Mouse (Mus musculus) midbrain, embryonic 16.5 days (tissue): Measurements from ENCODE around the gene Mrpl21. TPM values are rescaled to one million over a fixed set of nuclear protein-coding genes. Genes with fewer than 3 reads are reported as not detected.

Experiments
- ATAC-seq: fragments of 200-750 bp; cut with Nextera tagmentation; 2 replicates; pipeline ENCODE4 v1.8.0; 2017; ENCODE audit warnings: moderate TSS enrichment
- H3K27ac ChIP-seq: fragments of 300-500 bp; sonication (generic); 2 replicates; pipeline ENCODE4 v1.5.1; 2014; ENCODE audit warnings: mild to moderate bottlenecking, low read length, mixed read lengths
- H3K27me3 ChIP-seq: fragments of 300-500 bp; sonication (generic); 2 replicates; pipeline ENCODE4 v1.6.1; 2014; ENCODE audit warnings: low read depth, low read length, mixed read lengths; ENCODE audit not compliant: control insufficient read depth, insufficient read depth
- H3K36me3 ChIP-seq: fragments of 300-500 bp; sonication (generic); 2 replicates; pipeline ENCODE4 v1.6.1; 2014; ENCODE audit warnings: mild to moderate bottlenecking, low read length, moderate library complexity, mixed read lengths; ENCODE audit not compliant: control insufficient read depth, insufficient read depth
- H3K4me1 ChIP-seq: fragments of 300-500 bp; sonication (generic); 2 replicates; pipeline ENCODE4 v1.6.1; 2014; ENCODE audit warnings: mild to moderate bottlenecking, low read length, mixed read lengths; ENCODE audit not compliant: control insufficient read depth, insufficient read depth
- H3K4me2 ChIP-seq: fragments of 300-500 bp; sonication (generic); 2 replicates; pipeline ENCODE4 v1.6.1; 2014; ENCODE audit warnings: mild to moderate bottlenecking, low read length, mixed read lengths
- H3K4me3 ChIP-seq: fragments of 300-500 bp; sonication (generic); 2 replicates; pipeline ENCODE4 v1.5.1; 2014; ENCODE audit warnings: low read depth, mild to moderate bottlenecking, low read length, moderate library complexity, mixed read lengths
- H3K9ac ChIP-seq: fragments of 300-500 bp; sonication (generic); 2 replicates; pipeline ENCODE4 v1.6.1; 2014; ENCODE audit warnings: low read depth, low read length, mixed read lengths
- H3K9me3 ChIP-seq: fragments of 300-500 bp; sonication (generic); replicated peaks from 2 replicates; pipeline ENCODE4 v1.6.1; 2014; ENCODE audit warnings: mild to moderate bottlenecking, low read length, mixed read lengths; ENCODE audit not compliant: control insufficient read depth, poor library complexity, severe bottlenecking
- WGBS: fragments of 180-500 bp; shearing (Covaris S2); extraction: QIAGEN DNeasy Blood & Tissue Kit; methylation state at CpG from one replicate; pipeline ENCODE4 v1.1.7; 2014; 5-methylcytosine and 5-hydroxymethylcytosine counted together
- polyA plus RNA-seq: library from polyadenylated mRNA; unstranded; fragments of >200 nt; fragmentation: Nextera tagmentation; extraction: Ambion mirVana; gene quantifications from 2 replicates; pipeline ENCODE4 v1.2.1, GENCODE M21; 2015

The Mrpl21 gene
- polyA plus RNA-seq, 1 experiment from 2014 or later = 93.9 TPM

- Histone ChIP-seq H3K4me3 (no peak overlapping the region), H3K4me1 (no peaks in the 10 kb centered on the region), H3K36me3 (peaks cover 47% of the 10 kb centered on the region), H3K27ac (no peak overlapping the region), H3K9me3 (no peaks in the 10 kb centered on the region), H3K4me2 (no peak overlapping the region), H3K9ac (no peak overlapping the region), H3K27me3 (no peaks in the 10 kb centered on the region)
- 96% methylated on average over 4 of the region's 4 CpGs for WGBS
- ATAC-seq = no peak
Measured at GRCm38 (mm10) chr19:3267340-3267739, 15.4 kb upstream of the Mrpl21 start.

GRCm38 (mm10) chr19:3268218-3268980 lies 14.3 kb upstream of the Mrpl21 start:
- WGBS = 93% methylated on average over 17 of the region's 17 CpGs
- Histone ChIP-seq H3K9me3 (no peaks in the 10 kb centered on the region), H3K27me3 (no peaks in the 10 kb centered on the region), H3K36me3 (peaks cover 49% of the 10 kb centered on the region), H3K27ac (no peak overlapping the region), H3K4me3 (no peak overlapping the region), H3K4me1 (no peaks in the 10 kb centered on the region), H3K9ac (no peak overlapping the region), H3K4me2 (no peak overlapping the region)
- no peak for ATAC-seq

- ATAC-seq = no peak
- 94% methylated on average over 9 of the region's 9 CpGs for WGBS
Measured at GRCm38 (mm10) chr19:3269279-3269678, 13.4 kb upstream of the Mrpl21 start.

GRCm38 (mm10) chr19:3269803-3270202 lies 12.9 kb upstream of the Mrpl21 start:
- Histone ChIP-seq H3K4me1 (no peaks in the 10 kb centered on the region), H3K36me3 (peaks cover 48% of the 10 kb centered on the region), H3K27ac (no peak overlapping the region), H3K9ac (no peak overlapping the region), H3K9me3 (no peaks in the 10 kb centered on the region), H3K27me3 (no peaks in the 10 kb centered on the region), H3K4me2 (no peak overlapping the region), H3K4me3 (no peak overlapping the region)
- WGBS = 97% methylated on average over 6 of the region's 6 CpGs
- no peak for ATAC-seq

More at GRCm38 (mm10) chr19:3269279-3269678, 13.4 kb upstream of the Mrpl21 start:
- H3K27me3 ChIP-seq = no peaks in the 10 kb centered on the region
- H3K4me2 ChIP-seq = no peak overlapping the region
- no peak overlapping the region for H3K4me3 ChIP-seq
- H3K36me3 ChIP-seq = peaks cover 49% of the 10 kb centered on the region
- no peaks in the 10 kb centered on the region for H3K9me3 ChIP-seq
- H3K27ac ChIP-seq = no peak overlapping the region
- no peak overlapping the region for H3K9ac ChIP-seq
- no peaks in the 10 kb centered on the region for H3K4me1 ChIP-seq

- no peaks in the 10 kb centered on the region for H3K9me3 ChIP-seq
- H3K4me3 ChIP-seq = no peak overlapping the region
- no peak for ATAC-seq
- no peak overlapping the region for H3K27ac ChIP-seq
- H3K27me3 ChIP-seq = no peaks in the 10 kb centered on the region
- WGBS = 95% methylated on average over 6 of the region's 6 CpGs
- H3K4me1 ChIP-seq = no peaks in the 10 kb centered on the region
- H3K9ac ChIP-seq = no peak overlapping the region
- peaks cover 34% of the 10 kb centered on the region for H3K36me3 ChIP-seq
- H3K4me2 ChIP-seq = no peak overlapping the region
Measured at GRCm38 (mm10) chr19:3271366-3271765, 11.3 kb upstream of the Mrpl21 start.

- H3K9ac ChIP-seq = no peak overlapping the region
- H3K36me3 ChIP-seq = peaks cover 32% of the 10 kb centered on the region
- no peaks in the 10 kb centered on the region for H3K4me1 ChIP-seq
- no peak overlapping the region for H3K4me3 ChIP-seq
- 94% methylated on average over 9 of the region's 9 CpGs for WGBS
- H3K9me3 ChIP-seq = no peaks in the 10 kb centered on the region
- no peaks in the 10 kb centered on the region for H3K27me3 ChIP-seq
- H3K27ac ChIP-seq = no peak overlapping the region
- no peak overlapping the region for H3K4me2 ChIP-seq
- ATAC-seq = no peak
Measured at GRCm38 (mm10) chr19:3273331-3273730, 9.4 kb upstream of the Mrpl21 start.

- Histone ChIP-seq H3K9ac (no peak overlapping the region), H3K36me3 (peaks cover 34% of the 10 kb centered on the region), H3K9me3 (no peaks in the 10 kb centered on the region), H3K27me3 (no peaks in the 10 kb centered on the region), H3K27ac (no peak overlapping the region), H3K4me1 (peaks cover 3% of the 10 kb centered on the region), H3K4me3 (no peak overlapping the region), H3K4me2 (no peak overlapping the region)
- no peak for ATAC-seq
- WGBS = 94% methylated on average over 3 of the region's 3 CpGs
Measured at GRCm38 (mm10) chr19:3275744-3276365, 6.8 kb upstream of the Mrpl21 start.

- Histone ChIP-seq H3K4me2 (peak overlapping the region; percentile 82), H3K4me3 (peak overlapping the region; percentile 74), H3K4me1 (peaks cover 27% of the 10 kb centered on the region), H3K27me3 (no peaks in the 10 kb centered on the region), H3K27ac (no peak overlapping the region), H3K36me3 (peaks cover 24% of the 10 kb centered on the region), H3K9me3 (no peaks in the 10 kb centered on the region), H3K9ac (peak overlapping the region; percentile 85)
- WGBS = 75% methylated on average over 4 of the region's 4 CpGs
- no peak for ATAC-seq
Measured at GRCm38 (mm10) chr19:3281886-3282285, 815 bp upstream of the Mrpl21 start.

GRCm38 (mm10) chr19:3289006-3289405 lies 6.3 kb downstream of the Mrpl21 start:
- ATAC-seq = no peak
- WGBS = 94% methylated on average over 1 of the region's 1 CpGs
- no peak overlapping the region for H3K27ac ChIP-seq
- no peaks in the 10 kb centered on the region for H3K9me3 ChIP-seq
- no peak overlapping the region for H3K9ac ChIP-seq
- no peak overlapping the region for H3K4me2 ChIP-seq
- H3K4me1 ChIP-seq = peaks cover 2% of the 10 kb centered on the region
- no peaks in the 10 kb centered on the region for H3K27me3 ChIP-seq
- H3K36me3 ChIP-seq = peaks cover 42% of the 10 kb centered on the region
- no peak overlapping the region for H3K4me3 ChIP-seq
